Mouse (Mus musculus) G1E (cell line): Measurements from ENCODE around the gene Ptprs.

Experiments
- CTCF ChIP-seq: IDR thresholded peaks from 2 replicates; pipeline ENCODE4 v1.5.1; 2012; ENCODE audit warnings: low read depth, low read length, inconsistent platforms, mixed read lengths
- GATA1 ChIP-seq: IDR thresholded peaks from 2 replicates; pipeline ENCODE4 v1.6.1; 2012; ENCODE audit warnings: borderline replicate concordance, low read length, inconsistent platforms, mixed read lengths
- GATA2 ChIP-seq: IDR thresholded peaks from 2 replicates; pipeline ENCODE4 v1.6.1; 2012; ENCODE audit warnings: low read depth, low read length, inconsistent platforms, borderline replicate concordance
- TAL1 ChIP-seq: conservative IDR thresholded peaks from 2 replicates; pipeline ENCODE4 v1.6.1; 2012; ENCODE audit warnings: low read depth, low read length, inconsistent platforms, mixed read lengths

DNA sequence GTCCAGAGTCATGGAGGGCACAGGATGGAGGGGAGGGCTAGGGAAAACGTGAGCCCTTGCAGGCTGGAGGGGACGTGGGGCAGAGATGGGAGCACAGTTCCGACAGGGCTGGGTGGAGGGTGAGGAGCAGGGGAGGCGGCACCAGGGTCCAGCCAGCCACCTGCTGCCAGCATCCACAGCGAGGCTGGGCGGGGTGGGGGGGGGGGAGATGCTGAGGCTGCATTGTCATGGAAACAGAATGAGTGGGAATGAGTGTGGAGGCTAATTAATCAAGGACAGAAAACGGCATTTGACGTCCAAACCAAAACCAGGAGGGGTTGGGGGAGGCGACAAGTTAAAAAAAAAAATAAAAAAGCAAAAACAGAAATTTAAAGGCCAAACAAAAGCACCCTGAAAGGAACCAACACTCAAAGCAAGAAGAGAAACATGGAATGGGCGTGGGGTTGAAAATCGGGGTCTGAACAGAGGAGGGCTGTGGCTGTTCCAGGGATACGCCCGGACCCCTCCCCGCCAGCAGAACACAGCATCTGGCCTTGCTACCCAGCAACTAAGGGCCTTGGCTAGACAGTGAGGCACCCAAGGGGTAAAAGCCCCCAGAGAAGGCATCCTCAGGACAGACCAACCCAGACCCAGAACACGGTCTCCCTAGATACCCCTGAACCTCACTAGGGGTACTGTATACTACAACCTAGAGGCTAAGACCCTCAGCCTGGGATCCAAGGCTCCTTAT is 36.4 kb downstream of the Ptprs start:
- TF ChIP-seq CTCF, result no peak
- TF ChIP-seq GATA2, result no peak
- TF ChIP-seq GATA1, result no peak
- no peak for TF ChIP-seq TAL1
